Mouse (Mus musculus) stomach, embryonic 14.5 days (tissue): ENCODE results near the gene Cntn4. TPM values are rescaled to one million over a fixed set of nuclear protein-coding genes. Genes with fewer than 3 reads are reported as not detected.

Experiments
- ATAC-seq: fragments of 200-750 bp; cut with Nextera tagmentation; 2 replicates; pipeline ENCODE4 v1.8.0; 2017; ENCODE audit warnings: low read depth, moderate TSS enrichment; ENCODE audit not compliant: insufficient number of reproducible peaks, insufficient read depth, low FRiP score
- H3K27ac ChIP-seq: fragments of 300-500 bp; sonication (generic); 2 replicates; pipeline ENCODE4 v1.5.1; 2014; ENCODE audit warnings: mild to moderate bottlenecking, low read length, moderate library complexity, mixed read lengths
- H3K27me3 ChIP-seq: fragments of 300-500 bp; sonication (generic); 2 replicates; pipeline ENCODE4 v1.6.1; 2014; ENCODE audit warnings: low read length, control low read depth, mixed read lengths; ENCODE audit not compliant: control insufficient read depth, insufficient read depth
- H3K36me3 ChIP-seq: fragments of 300-500 bp; sonication (generic); 2 replicates; pipeline ENCODE4 v1.6.1; 2014; ENCODE audit warnings: mild to moderate bottlenecking, control low read depth, low read length, moderate library complexity, mixed read lengths; ENCODE audit not compliant: control insufficient read depth, insufficient read depth
- H3K4me1 ChIP-seq: fragments of 300-500 bp; sonication (generic); 2 replicates; pipeline ENCODE4 v1.6.1; 2014; ENCODE audit warnings: low read length, control low read depth, mixed read lengths; ENCODE audit not compliant: control insufficient read depth, insufficient read depth
- H3K4me2 ChIP-seq: fragments of 300-500 bp; sonication (generic); replicated peaks from 2 replicates; pipeline ENCODE4 v1.6.1; 2014; ENCODE audit warnings: low read depth, low read length, control low read depth
- H3K4me3 ChIP-seq: fragments of 300-500 bp; sonication (generic); 2 replicates; pipeline ENCODE4 v1.5.1; 2014; ENCODE audit warnings: low read depth, low read length, control low read depth
- H3K9ac ChIP-seq: fragments of 300-500 bp; sonication (generic); replicated peaks from 2 replicates; pipeline ENCODE4 v1.6.1; 2014; ENCODE audit warnings: low read depth, mild to moderate bottlenecking, control low read depth, low read length, moderate library complexity, mixed read lengths
- H3K9me3 ChIP-seq: fragments of 300-500 bp; sonication (generic); 2 replicates; pipeline ENCODE4 v1.6.1; 2016; ENCODE audit warnings: low read depth, low read length, control low read depth; ENCODE audit not compliant: control insufficient read depth
- WGBS: fragments of 180-500 bp; shearing (Covaris S2); extraction: QIAGEN DNeasy Blood & Tissue Kit; methylation state at CpG from one replicate; pipeline ENCODE4 v1.1.7; 2014; 5-methylcytosine and 5-hydroxymethylcytosine counted together
- polyA plus RNA-seq: library from polyadenylated mRNA; unstranded; fragments of >200 nt; fragmentation: Nextera tagmentation; extraction: Ambion mirVana; gene quantifications from 2 replicates; pipeline ENCODE4 v1.2.1, GENCODE M21; 2014

Gene Cntn4
- polyA plus RNA-seq, 1 experiment from 2014 or later, result 5.2 TPM

DNA sequence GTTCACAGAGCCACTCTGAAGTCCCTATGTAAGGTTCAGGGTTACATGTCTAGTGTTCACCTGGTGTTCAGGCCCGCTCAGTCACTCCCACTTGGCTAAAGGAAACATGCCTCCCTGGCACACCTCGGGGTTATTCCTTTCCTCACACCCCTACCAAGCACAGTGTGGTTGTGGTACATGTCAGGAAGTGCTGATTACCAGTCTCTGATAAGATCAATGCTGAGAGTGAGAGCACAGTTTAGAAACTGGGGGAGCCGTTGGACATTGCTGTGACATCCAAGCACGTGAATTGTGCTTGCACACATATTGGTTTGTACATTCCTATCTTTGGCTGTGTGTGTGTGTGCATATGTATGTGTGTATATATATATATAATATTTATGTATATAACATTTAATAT lies 1055.1 kb downstream of the Cntn4 start:
- H3K27ac ChIP-seq, result no peak overlapping the region
- ATAC-seq, result no peak
- no peak overlapping the region for H3K4me3 ChIP-seq
- H3K4me1 ChIP-seq, result no peaks in the 10 kb centered on the region
- no peaks in the 10 kb centered on the region for H3K9me3 ChIP-seq
- 84% methylated on average over 4 of the region's 4 CpGs for WGBS
- H3K36me3 ChIP-seq, result no peaks in the 10 kb centered on the region
- H3K9ac ChIP-seq, result no peak overlapping the region
- no peak overlapping the region for H3K4me2 ChIP-seq
- H3K27me3 ChIP-seq, result no peaks in the 10 kb centered on the region

GRCm38 (mm10) chr6:106738229-106738628 lies 1060.8 kb downstream of the Cntn4 start:
- ATAC-seq, result no peak
- no peak overlapping the region for H3K4me2 ChIP-seq
- H3K4me1 ChIP-seq, result no peaks in the 10 kb centered on the region
- H3K4me3 ChIP-seq, result no peak overlapping the region
- H3K36me3 ChIP-seq, result no peaks in the 10 kb centered on the region
- 81% methylated on average over 3 of the region's 3 CpGs for WGBS
- H3K27ac ChIP-seq, result no peak overlapping the region
- H3K9ac ChIP-seq, result no peak overlapping the region
- no peaks in the 10 kb centered on the region for H3K9me3 ChIP-seq
- H3K27me3 ChIP-seq, result no peaks in the 10 kb centered on the region

DNA sequence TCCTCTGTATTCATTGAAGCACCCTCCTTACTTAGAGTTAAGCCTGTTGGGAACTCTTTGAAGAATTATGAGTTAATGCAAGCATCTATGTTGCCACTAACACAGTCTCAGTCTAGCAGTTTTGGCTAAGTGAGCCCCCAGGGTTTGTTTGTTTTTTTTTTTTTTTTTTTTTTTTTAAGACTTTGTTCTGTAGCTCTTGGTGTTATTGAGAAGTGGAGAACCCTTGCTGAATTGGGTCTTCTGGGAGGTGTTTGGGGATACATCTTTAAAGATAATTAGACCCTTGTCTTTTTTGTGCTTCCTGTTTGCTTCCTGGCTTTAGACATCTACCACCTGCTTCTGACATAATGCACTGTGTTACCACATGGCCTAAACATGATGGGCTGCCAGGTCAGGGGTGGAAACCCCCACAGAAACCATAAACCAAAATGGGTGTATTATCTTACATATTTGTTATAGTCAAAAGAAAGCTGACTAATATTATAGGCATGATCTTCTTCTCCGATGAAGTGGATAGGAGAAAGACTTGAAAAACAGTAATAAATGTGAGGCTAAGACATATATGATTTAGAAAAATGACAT lies 1062.9 kb downstream of the Cntn4 start:
- Histone ChIP-seq H3K4me2 (no peak overlapping the region), H3K4me3 (no peak overlapping the region), H3K27me3 (no peaks in the 10 kb centered on the region), H3K36me3 (no peaks in the 10 kb centered on the region), H3K27ac (no peak overlapping the region), H3K9me3 (no peaks in the 10 kb centered on the region), H3K9ac (no peak overlapping the region), H3K4me1 (no peaks in the 10 kb centered on the region)
- WGBS, result 84% methylated on average over 1 of the region's 1 CpGs
- ATAC-seq, result no peak

DNA sequence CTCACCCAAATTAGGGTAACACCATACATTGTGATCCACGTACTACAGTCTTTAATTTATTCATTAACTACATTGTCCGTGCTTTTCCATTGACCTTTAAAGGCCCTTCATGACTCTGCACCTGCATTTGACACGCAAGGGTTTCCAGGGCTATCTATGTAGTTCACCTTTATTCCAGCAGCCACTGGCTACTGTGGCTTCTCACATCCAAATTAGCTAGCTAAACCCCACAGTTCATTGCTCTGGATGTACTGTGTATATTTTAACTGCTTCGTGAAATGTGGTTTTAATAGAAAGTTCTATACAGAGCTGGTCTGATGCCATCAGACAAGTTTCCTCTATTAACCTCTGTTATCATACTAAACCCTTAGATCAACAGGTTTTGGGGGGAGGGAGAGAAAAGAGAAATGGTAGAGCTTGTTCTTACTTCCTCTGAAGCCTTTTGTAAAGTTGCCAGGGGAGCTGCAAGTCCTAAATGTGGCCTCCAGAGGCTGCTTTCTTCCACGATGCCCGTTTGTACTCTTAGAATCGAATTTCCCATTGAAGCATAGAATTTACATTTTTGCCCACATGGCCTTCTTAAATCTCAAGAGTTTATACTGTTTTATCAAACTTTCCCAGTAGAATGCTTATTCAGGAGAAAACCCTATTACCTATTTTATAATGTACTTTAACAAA lies 1066.2 kb downstream of the Cntn4 start:
- 74% methylated on average over 7 of the region's 7 CpGs for WGBS
- Histone ChIP-seq H3K9ac (no peak overlapping the region), H3K4me1 (no peaks in the 10 kb centered on the region), H3K4me3 (no peak overlapping the region), H3K27me3 (no peaks in the 10 kb centered on the region), H3K9me3 (no peaks in the 10 kb centered on the region), H3K4me2 (no peak overlapping the region), H3K27ac (no peak overlapping the region), H3K36me3 (no peaks in the 10 kb centered on the region)
- no peak for ATAC-seq

DNA sequence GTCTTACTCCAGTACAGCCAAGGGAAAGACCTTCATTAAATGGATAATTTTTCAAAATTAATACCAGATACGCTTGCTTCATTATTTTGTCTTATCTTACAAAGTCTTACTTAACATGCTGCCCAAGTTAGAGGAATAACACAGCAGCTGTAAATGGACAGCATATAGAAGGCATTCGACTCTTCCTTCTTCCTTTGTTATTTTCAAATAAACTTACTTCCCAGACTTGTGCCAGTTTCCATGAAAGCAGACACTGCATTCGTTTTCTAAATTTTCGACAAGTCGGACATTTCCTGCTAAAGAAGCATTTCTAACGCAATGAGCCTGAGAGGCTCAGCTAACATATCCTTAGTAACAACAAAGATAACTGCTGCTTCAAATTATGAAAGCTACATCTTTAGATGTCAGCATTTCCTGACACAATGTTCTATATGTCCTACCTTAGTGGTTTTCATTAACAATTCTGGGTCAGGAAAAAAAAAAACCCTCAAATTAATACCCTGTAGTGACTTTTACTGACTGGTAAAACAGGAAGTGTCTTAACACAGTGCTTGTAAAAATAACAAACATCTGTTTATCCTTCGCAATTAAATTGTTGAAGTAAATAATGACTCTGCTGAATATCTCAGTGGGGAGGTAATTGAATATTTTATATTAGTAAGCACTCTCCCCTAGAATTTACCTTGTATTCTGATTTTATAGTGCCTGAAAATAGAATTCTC lies 1068.4 kb downstream of the Cntn4 start:
- H3K4me2 ChIP-seq, result no peak overlapping the region
- no peak for ATAC-seq
- H3K9ac ChIP-seq, result no peak overlapping the region
- H3K27ac ChIP-seq, result no peak overlapping the region
- H3K4me3 ChIP-seq, result no peak overlapping the region
- no peaks in the 10 kb centered on the region for H3K9me3 ChIP-seq
- no peaks in the 10 kb centered on the region for H3K4me1 ChIP-seq
- WGBS, result 68% methylated on average over 7 of the region's 7 CpGs
- no peaks in the 10 kb centered on the region for H3K27me3 ChIP-seq
- no peaks in the 10 kb centered on the region for H3K36me3 ChIP-seq

DNA sequence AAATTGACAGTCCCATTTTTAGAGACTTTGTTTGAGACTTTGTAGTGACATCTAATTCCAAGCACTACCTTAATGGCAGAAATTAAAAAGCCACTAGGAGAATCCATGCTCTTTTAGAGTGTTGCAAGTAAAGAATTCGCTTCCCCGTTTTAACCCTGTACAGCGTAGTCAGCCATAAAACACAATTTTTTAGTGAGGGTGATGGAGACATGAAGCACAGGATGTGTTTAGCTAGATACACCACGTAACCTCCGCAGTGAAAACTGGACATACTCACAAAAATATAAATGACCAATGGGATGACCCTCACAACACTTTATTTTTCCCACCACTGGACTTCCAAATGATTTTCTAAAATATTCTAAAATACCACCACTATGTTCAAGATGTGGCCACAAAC lies 1069.8 kb downstream of the Cntn4 start:
- no peaks in the 10 kb centered on the region for H3K27me3 ChIP-seq
- H3K9me3 ChIP-seq, result no peaks in the 10 kb centered on the region
- H3K4me1 ChIP-seq, result no peaks in the 10 kb centered on the region
- WGBS, result 92% methylated on average over 5 of the region's 5 CpGs
- H3K4me3 ChIP-seq, result no peak overlapping the region
- no peak overlapping the region for H3K9ac ChIP-seq
- ATAC-seq, result no peak
- H3K27ac ChIP-seq, result no peak overlapping the region
- no peaks in the 10 kb centered on the region for H3K36me3 ChIP-seq
- no peak overlapping the region for H3K4me2 ChIP-seq

DNA sequence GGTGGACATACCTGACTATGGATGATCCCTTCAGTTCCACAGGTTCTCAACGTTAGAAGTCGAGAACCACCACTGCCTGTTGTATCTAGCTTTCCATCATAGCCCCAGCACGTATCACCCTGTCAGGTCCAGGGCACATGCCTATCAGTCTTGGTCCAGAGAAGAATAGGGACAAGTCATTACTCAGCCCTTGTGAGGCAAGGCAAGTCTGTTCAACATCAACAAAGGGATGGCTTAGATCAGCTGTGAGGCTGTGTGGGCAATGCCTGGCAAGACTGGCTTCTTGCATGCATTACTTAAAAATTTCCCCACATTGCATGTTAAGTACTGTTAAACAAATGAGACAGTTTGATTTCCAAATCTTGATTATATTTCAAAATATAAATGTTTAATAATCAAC lies 1070.3 kb downstream of the Cntn4 start:
- Histone ChIP-seq H3K9me3 (no peaks in the 10 kb centered on the region), H3K27ac (no peak overlapping the region)
- WGBS, result 73% methylated on average over 3 of the region's 3 CpGs

More for the DNA sequence above, 1070.3 kb downstream of the Cntn4 start:
- Histone ChIP-seq H3K4me3 (no peak overlapping the region), H3K4me2 (no peak overlapping the region), H3K27me3 (no peaks in the 10 kb centered on the region), H3K9ac (no peak overlapping the region), H3K36me3 (no peaks in the 10 kb centered on the region), H3K4me1 (no peaks in the 10 kb centered on the region)
- no peak for ATAC-seq
